Mouse (Mus musculus) CD8-positive naive resting alpha-beta T cell, adult 2 months (primary cell): Measurements from ENCODE around the gene Tenm4.

Experiments
- DNase-seq, 2 experiments: peaks; one replicate each; pipeline ENCODE4 v3.0.0; 2022; ENCODE audit warnings: low read depth in 2 of 2, low spot score in 2 of 2

Gene Tenm4

DNA sequence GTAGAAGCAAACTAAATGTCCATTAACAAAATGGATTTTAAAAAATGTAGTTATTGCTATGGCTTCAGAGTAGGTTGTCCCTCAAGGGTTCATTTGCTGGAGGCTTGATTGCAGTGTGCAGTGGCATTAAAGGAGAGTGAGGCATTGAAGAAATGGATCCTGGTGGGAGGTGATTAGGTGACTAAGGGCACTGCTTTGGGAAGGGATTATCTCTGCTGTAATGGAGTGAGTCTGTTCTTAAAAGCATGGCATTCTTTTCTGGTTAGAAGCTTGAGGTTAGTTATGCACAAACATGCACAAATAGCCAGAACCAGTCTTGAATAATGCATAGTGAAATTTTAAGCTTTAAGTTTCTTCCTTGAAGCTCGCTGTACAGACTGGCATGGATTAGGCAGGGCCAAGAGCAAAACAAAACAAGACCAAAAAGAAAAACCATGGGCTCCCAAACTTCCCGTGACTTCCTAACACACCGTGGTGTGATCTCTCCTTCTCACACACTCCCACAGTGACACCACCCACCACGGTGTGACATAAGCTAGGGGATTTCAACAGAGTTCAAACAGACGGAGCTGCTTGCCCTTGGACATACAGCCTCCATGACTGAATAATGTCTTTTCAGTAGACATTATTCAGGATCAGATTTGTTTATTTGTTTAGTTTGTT lies 772.8 kb downstream of the Tenm4 start:
- no peak for DNase-seq

DNA sequence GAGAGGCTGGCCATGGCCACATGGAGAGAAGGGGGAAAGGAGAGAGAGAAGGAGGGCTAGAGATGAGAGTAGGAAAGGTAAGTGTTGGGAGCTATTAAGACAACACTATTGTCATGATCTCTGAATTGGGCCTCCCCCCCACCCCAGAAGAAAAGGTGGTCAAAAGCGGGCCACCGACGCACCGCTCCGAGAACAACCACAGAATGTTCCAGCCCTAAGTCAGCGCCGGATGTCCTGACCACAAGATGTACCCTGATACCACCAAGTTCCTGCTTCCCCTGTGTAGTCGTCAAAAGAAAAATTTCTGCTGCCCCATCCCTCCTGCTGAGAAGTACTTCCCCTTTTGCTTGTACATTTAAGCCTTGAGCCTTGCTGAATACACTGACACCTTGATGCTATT lies 775.5 kb downstream of the Tenm4 start:
- peak; percentile 21 to 30 for DNase-seq

DNA sequence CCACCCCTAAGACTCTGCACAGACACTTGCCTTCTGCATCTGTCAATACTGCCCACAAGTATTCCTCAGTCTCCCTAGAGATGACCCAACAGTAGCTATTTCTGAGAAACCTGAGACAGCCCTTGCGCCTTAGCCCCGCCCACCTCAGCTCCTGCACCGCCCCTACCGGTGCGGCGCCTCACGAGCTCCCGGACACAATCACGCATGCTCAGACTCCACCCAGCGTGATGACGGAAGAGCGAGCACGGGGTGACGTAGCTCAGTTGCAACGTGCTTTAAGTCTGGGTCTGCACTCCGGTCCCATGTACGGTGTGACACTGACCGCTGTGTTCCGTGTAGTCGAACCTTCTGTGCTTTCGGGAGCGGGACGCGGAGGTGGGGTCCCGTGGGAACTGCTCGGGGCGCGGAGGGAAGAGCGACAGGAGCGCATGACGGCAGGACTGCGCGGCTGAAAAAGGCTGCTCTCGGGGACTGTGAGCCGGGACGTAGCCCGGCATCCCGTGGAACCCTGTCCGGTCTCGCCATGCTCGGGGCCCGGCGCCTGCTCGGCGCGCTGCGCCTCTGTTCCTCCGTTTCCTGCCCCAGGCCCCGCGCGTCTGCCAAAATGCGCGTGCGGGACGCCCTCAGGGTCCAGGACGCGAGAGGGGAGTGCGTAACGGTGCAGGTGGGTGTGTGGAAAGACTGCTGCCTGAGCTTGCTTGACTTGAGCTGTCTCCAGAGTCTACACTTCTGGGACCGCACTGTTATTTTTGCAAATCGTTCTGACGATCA lies 780.4 kb downstream of the Tenm4 start, which contains the start of gene Nars2:
Gene Nars2 (plus strand): TSS at position 225 of the 771 bp plus-strand sequence.
- DNase-seq, result peak; percentile 82 to 83

DNA sequence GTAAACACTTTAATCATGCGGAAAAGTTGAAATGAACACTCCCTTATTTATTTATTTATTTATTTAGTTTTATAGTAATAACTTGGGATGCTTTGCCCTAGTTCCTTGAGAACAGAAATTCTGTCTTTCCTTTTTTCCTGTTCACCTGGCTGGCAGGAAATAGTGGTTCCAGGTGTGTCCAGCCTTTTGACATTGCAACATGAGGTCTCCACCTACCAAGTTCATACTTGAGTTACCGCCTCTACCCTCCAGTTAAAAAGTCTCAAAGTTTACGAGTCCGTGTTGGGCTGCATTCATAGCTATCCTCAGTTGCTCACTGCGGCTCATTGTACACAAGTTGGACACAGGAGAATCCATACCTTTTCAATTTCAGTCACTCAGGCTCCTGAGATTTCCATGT lies 781.0 kb downstream of the Tenm4 start:
- DNase-seq, result peak; percentile 2 to 5

- no peak for DNase-seq
Measured at GRCm38 (mm10) chr7:96959168-96959567, 788.1 kb downstream of the Tenm4 start.
